Mouse (Mus musculus) forebrain, embryonic 15.5 days (tissue): ENCODE measurements at regions not wholly inside any gene's neighbourhood (a gene's known extent, or its start where the extent isn't known, plus 50 kb on each side); places are given as distances from the start of the nearest gene placed in this dataset.

Experiments
- ATAC-seq: fragments of 200-750 bp; cut with Nextera tagmentation; replicated peaks from 2 replicates; pipeline ENCODE4 v1.8.0; 2017; ENCODE audit warnings: mild to moderate bottlenecking, moderate TSS enrichment, moderate library complexity
- H3K27ac ChIP-seq: fragments of 300-500 bp; sonication (generic); replicated peaks from 2 replicates; pipeline ENCODE4 v1.5.1; 2015; ENCODE audit warnings: mild to moderate bottlenecking, inconsistent platforms
- H3K27me3 ChIP-seq: fragments of 300-500 bp; sonication (generic); 2 replicates; pipeline ENCODE4 v1.6.1; 2015; ENCODE audit warnings: inconsistent platforms
- H3K36me3 ChIP-seq: fragments of 300-500 bp; sonication (generic); 2 replicates; pipeline ENCODE4 v1.6.1; 2015; ENCODE audit warnings: mild to moderate bottlenecking, inconsistent platforms
- H3K4me1 ChIP-seq: fragments of 300-500 bp; sonication (generic); 2 replicates; pipeline ENCODE4 v1.6.1; 2015; ENCODE audit warnings: inconsistent platforms
- H3K4me2 ChIP-seq: fragments of 300-500 bp; sonication (generic); replicated peaks from 2 replicates; pipeline ENCODE4 v1.6.1; 2015; ENCODE audit warnings: mild to moderate bottlenecking, inconsistent platforms
- H3K4me3 ChIP-seq: fragments of 300-500 bp; sonication (generic); 2 replicates; pipeline ENCODE4 v1.5.1; 2015; ENCODE audit warnings: mild to moderate bottlenecking, inconsistent platforms
- H3K9ac ChIP-seq: fragments of 300-500 bp; sonication (generic); replicated peaks from 2 replicates; pipeline ENCODE4 v1.6.1; 2015; ENCODE audit warnings: mild to moderate bottlenecking, inconsistent platforms
- H3K9me3 ChIP-seq: fragments of 300-500 bp; sonication (generic); 2 replicates; pipeline ENCODE4 v1.6.1; 2016; ENCODE audit warnings: inconsistent platforms
- WGBS: fragments of 180-500 bp; shearing (Covaris S2); methylation state at CpG from one replicate; pipeline ENCODE4 v1.1.7; 2015; ENCODE audit warnings: mixed read lengths; 5-methylcytosine and 5-hydroxymethylcytosine counted together

GRCm38 (mm10) chr8:39218716-39219115 lies 1456.2 kb upstream of the Adam24 start:
- Histone ChIP-seq H3K27ac (no peak overlapping the region), H3K27me3 (no peaks in the 10 kb centered on the region), H3K4me3 (no peak overlapping the region), H3K9me3 (no peaks in the 10 kb centered on the region), H3K36me3 (no peaks in the 10 kb centered on the region), H3K4me2 (no peak overlapping the region), H3K9ac (no peak overlapping the region), H3K4me1 (no peaks in the 10 kb centered on the region)
- WGBS = 87% methylated on average over 1 of the region's 1 CpGs
- ATAC-seq = no peak

- no peak overlapping the region for H3K4me3 ChIP-seq
- H3K36me3 ChIP-seq = no peaks in the 10 kb centered on the region
- H3K9me3 ChIP-seq = no peaks in the 10 kb centered on the region
- H3K4me1 ChIP-seq = no peaks in the 10 kb centered on the region
- no peaks in the 10 kb centered on the region for H3K27me3 ChIP-seq
- ATAC-seq = no peak
- H3K4me2 ChIP-seq = no peak overlapping the region
- H3K9ac ChIP-seq = no peak overlapping the region
- H3K27ac ChIP-seq = no peak overlapping the region
These were observed 1447.6 kb upstream of the Adam24 start for GRCm38 (mm10) chr8:39227239-39227638.

GRCm38 (mm10) chr8:39268970-39269497 lies 1405.8 kb upstream of the Adam24 start:
- Histone ChIP-seq H3K4me1 (no peaks in the 10 kb centered on the region), H3K36me3 (no peaks in the 10 kb centered on the region), H3K4me2 (no peak overlapping the region), H3K9me3 (no peaks in the 10 kb centered on the region), H3K27ac (no peak overlapping the region), H3K9ac (no peak overlapping the region), H3K27me3 (no peaks in the 10 kb centered on the region), H3K4me3 (no peak overlapping the region)
- peak; percentile 78 for ATAC-seq
- 71% methylated on average over 5 of the region's 5 CpGs for WGBS

- H3K4me3 ChIP-seq = no peak overlapping the region
- no peak for ATAC-seq
- H3K9me3 ChIP-seq = no peaks in the 10 kb centered on the region
- H3K4me2 ChIP-seq = no peak overlapping the region
- H3K27me3 ChIP-seq = no peaks in the 10 kb centered on the region
- 19% methylated on average over 12 of the region's 12 CpGs for WGBS
- H3K4me1 ChIP-seq = no peaks in the 10 kb centered on the region
- no peaks in the 10 kb centered on the region for H3K36me3 ChIP-seq
- no peak overlapping the region for H3K27ac ChIP-seq
- H3K9ac ChIP-seq = no peak overlapping the region
These were observed 1377.2 kb upstream of the Adam24 start for GRCm38 (mm10) chr8:39297548-39298306.

GRCm38 (mm10) chr8:39303742-39304336 lies 1371.0 kb upstream of the Adam24 start:
- Histone ChIP-seq H3K9ac (no peak overlapping the region), H3K4me3 (no peak overlapping the region), H3K36me3 (no peaks in the 10 kb centered on the region), H3K27me3 (no peaks in the 10 kb centered on the region), H3K9me3 (no peaks in the 10 kb centered on the region), H3K4me1 (no peaks in the 10 kb centered on the region), H3K27ac (no peak overlapping the region), H3K4me2 (no peak overlapping the region)
- 83% methylated on average over 6 of the region's 6 CpGs for WGBS
- no peak for ATAC-seq

GRCm38 (mm10) chr8:39313854-39314253 lies 1361.0 kb upstream of the Adam24 start:
- 67% methylated on average over 3 of the region's 3 CpGs for WGBS

GRCm38 (mm10) chr8:39315521-39316233 lies 1359.2 kb upstream of the Adam24 start:
- H3K4me1 ChIP-seq = no peaks in the 10 kb centered on the region
- H3K27me3 ChIP-seq = no peaks in the 10 kb centered on the region
- no peak overlapping the region for H3K4me3 ChIP-seq
- no peak overlapping the region for H3K27ac ChIP-seq
- WGBS = 78% methylated on average over 10 of the region's 10 CpGs
- no peaks in the 10 kb centered on the region for H3K36me3 ChIP-seq
- no peak overlapping the region for H3K9ac ChIP-seq
- H3K4me2 ChIP-seq = no peak overlapping the region
- no peaks in the 10 kb centered on the region for H3K9me3 ChIP-seq
- no peak for ATAC-seq

More at GRCm38 (mm10) chr8:39313854-39314253, 1361.0 kb upstream of the Adam24 start:
- Histone ChIP-seq H3K4me2 (no peak overlapping the region), H3K4me1 (no peaks in the 10 kb centered on the region), H3K9me3 (no peaks in the 10 kb centered on the region), H3K27me3 (no peaks in the 10 kb centered on the region), H3K36me3 (no peaks in the 10 kb centered on the region), H3K4me3 (no peak overlapping the region), H3K9ac (no peak overlapping the region), H3K27ac (no peak overlapping the region)
- ATAC-seq = no peak

- Histone ChIP-seq H3K27me3 (no peaks in the 10 kb centered on the region), H3K4me3 (no peak overlapping the region), H3K4me2 (no peak overlapping the region), H3K4me1 (no peaks in the 10 kb centered on the region), H3K27ac (no peak overlapping the region), H3K9me3 (no peaks in the 10 kb centered on the region), H3K36me3 (no peaks in the 10 kb centered on the region), H3K9ac (no peak overlapping the region)
- WGBS = 35% methylated on average over 4 of the region's 4 CpGs
- no peak for ATAC-seq
These were observed 1358.7 kb upstream of the Adam24 start for GRCm38 (mm10) chr8:39316234-39316568.

- no peak overlapping the region for H3K9ac ChIP-seq
- H3K4me3 ChIP-seq = no peak overlapping the region
- ATAC-seq = peak; percentile 38; the same call in 1 of the 2 replicates
- H3K27ac ChIP-seq = no peak overlapping the region
- H3K9me3 ChIP-seq = no peaks in the 10 kb centered on the region
- WGBS = 33% methylated on average over 1 of the region's 1 CpGs
- no peaks in the 10 kb centered on the region for H3K27me3 ChIP-seq
- no peak overlapping the region for H3K4me2 ChIP-seq
- no peaks in the 10 kb centered on the region for H3K36me3 ChIP-seq
- no peaks in the 10 kb centered on the region for H3K4me1 ChIP-seq
These were observed 1345.5 kb upstream of the Adam24 start for GRCm38 (mm10) chr8:39329378-39329777.

GRCm38 (mm10) chr8:39344731-39345130 lies 1330.1 kb upstream of the Adam24 start:
- Histone ChIP-seq H3K27ac (no peak overlapping the region), H3K4me1 (no peaks in the 10 kb centered on the region), H3K4me3 (no peak overlapping the region), H3K36me3 (no peaks in the 10 kb centered on the region), H3K9ac (no peak overlapping the region), H3K27me3 (no peaks in the 10 kb centered on the region), H3K9me3 (no peaks in the 10 kb centered on the region), H3K4me2 (no peak overlapping the region)
- 84% methylated on average over 3 of the region's 3 CpGs for WGBS
- no peak for ATAC-seq

GRCm38 (mm10) chr8:39346471-39346870 lies 1328.4 kb upstream of the Adam24 start:
- H3K9me3 ChIP-seq = no peaks in the 10 kb centered on the region
- H3K27ac ChIP-seq = no peak overlapping the region
- H3K4me3 ChIP-seq = no peak overlapping the region
- WGBS = 92% methylated on average over 1 of the region's 1 CpGs
- H3K9ac ChIP-seq = no peak overlapping the region
- no peak for ATAC-seq
- H3K4me1 ChIP-seq = no peaks in the 10 kb centered on the region
- H3K36me3 ChIP-seq = no peaks in the 10 kb centered on the region
- no peak overlapping the region for H3K4me2 ChIP-seq
- no peaks in the 10 kb centered on the region for H3K27me3 ChIP-seq

GRCm38 (mm10) chr8:39348956-39349355 lies 1325.9 kb upstream of the Adam24 start:
- Histone ChIP-seq H3K4me1 (no peaks in the 10 kb centered on the region), H3K36me3 (no peaks in the 10 kb centered on the region), H3K4me3 (no peak overlapping the region), H3K9me3 (no peaks in the 10 kb centered on the region), H3K27me3 (no peaks in the 10 kb centered on the region), H3K9ac (no peak overlapping the region), H3K4me2 (no peak overlapping the region), H3K27ac (no peak overlapping the region)
- 93% methylated on average over 3 of the region's 3 CpGs for WGBS
- no peak for ATAC-seq
